Mouse (Mus musculus): Measurements from ENCODE around the gene Btbd9. TPM values are rescaled to one million over a fixed set of nuclear protein-coding genes. Genes with fewer than 3 reads are reported as not detected.

The Btbd9 gene
- total and polyA plus RNA-seq, 3 experiments = 24.7 to 33.8 TPM; not detected in 1

DNA sequence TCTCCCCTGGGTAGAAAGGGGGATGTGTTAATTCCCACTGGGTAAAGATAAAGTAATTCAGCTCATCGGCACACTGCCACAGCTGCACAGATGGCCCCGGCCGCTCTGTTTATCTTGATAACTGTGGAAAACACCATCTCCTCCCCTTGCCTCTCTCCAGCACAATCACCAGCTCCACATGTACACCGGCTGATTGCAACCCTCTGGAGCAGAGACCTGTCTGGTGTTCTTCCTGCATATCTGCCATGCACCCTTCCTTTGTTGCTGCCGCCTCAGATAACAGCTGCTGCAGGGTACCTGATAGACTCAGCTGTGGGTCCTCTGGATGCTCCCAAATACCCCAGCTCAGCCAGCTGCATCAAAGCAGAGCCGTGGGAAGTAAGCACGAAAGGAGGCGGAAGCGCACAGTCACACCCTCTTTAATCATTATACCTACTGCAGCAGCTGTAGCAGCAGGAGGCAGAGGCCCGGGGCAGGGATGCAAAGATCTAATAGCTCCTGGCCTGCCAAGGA is 229.1 kb downstream of the Btbd9 start:
- DNase-seq (ENCODE audit: low read depth, low spot score) = peak; percentile 96
- Histone ChIP-seq H3K36me3 (ENCODE audit: control insufficient read depth in 1 of 2, insufficient read depth in 2 of 2, low read length in 2 of 2) (peaks cover 0 to 31% of the 10 kb centered on the region in 2 experiments; a peak in 2 of 4 replicates), H3K27ac (ENCODE audit: control insufficient read depth, low read depth, low read length) (peak overlapping the region; percentile 7), H3K9ac (ENCODE audit: control insufficient read depth, low read depth, low read length, poor library complexity, severe bottlenecking) (no peak overlapping the region), H3K27me3 (ENCODE audit: control insufficient read depth in 1 of 2, insufficient read depth in 2 of 2, low read length in 2 of 2) (no peaks in the 10 kb centered on the region), H3K4me3 (ENCODE audit: control insufficient read depth in 1 of 2, insufficient read depth in 1 of 2, low read depth in 2 of 2, low read length in 2 of 2) (no peak overlapping the region; a peak in 1 of 4 replicates), H3K9me3 (replicated peaks; ENCODE audit: insufficient read depth, low read length) (no peaks in the 10 kb centered on the region), H3K4me1 (ENCODE audit: control insufficient read depth in 1 of 2, insufficient read depth in 2 of 2, low read length in 2 of 2) (peaks cover 6 to 25% of the 10 kb centered on the region in 2 experiments; a peak in 3 of 4 replicates), H3K79me2 (ENCODE audit: control insufficient read depth, insufficient read depth, low read length, poor library complexity) (no peaks in the 10 kb centered on the region)
- 0 out of 2 replicates have a peak, but pooled peaks have one; percentile 41 for TF ChIP-seq MEF2A (IDR thresholded peaks at IDR 0.05; ENCODE audit: extremely low read depth, insufficient replicate concordance, low read depth, low read length, poor library complexity, severe bottlenecking)
- peak; percentile 100 for TF ChIP-seq TCF12 (IDR thresholded peaks at IDR 0.05; ENCODE audit: low read depth, low read length)
- no peak for TF ChIP-seq ZNF384 (IDR thresholded peaks at IDR 0.05; ENCODE audit: low read depth, low read length)
- TF ChIP-seq ZMIZ1 (IDR thresholded peaks at IDR 0.05; ENCODE audit: low read depth, low read length) = peak; percentile 72; the same call in 1 of the 2 replicates
- peak; percentile 100 for TF ChIP-seq ETS1 (IDR thresholded peaks at IDR 0.05; ENCODE audit: low read depth, low read length)
- TF ChIP-seq NRF1 (IDR thresholded peaks at IDR 0.05; ENCODE audit: insufficient read depth, low read depth, low read length, poor library complexity, severe bottlenecking) = peak; percentile 20; the same call in 1 of the 2 replicates
- TF ChIP-seq CTCF (IDR thresholded peaks at IDR 0.05 in 2 of 3, conservative IDR thresholded peaks at IDR 0.05 in 1 of 3; ENCODE audit: control insufficient read depth in 1 of 3, insufficient read depth in 1 of 3, low read depth in 2 of 3, low read length in 3 of 3, poor library complexity in 1 of 3, severe bottlenecking in 1 of 3) = no peak
- TF ChIP-seq POLR2A (IDR thresholded peaks at IDR 0.05; ENCODE audit: control insufficient read depth in 1 of 2, insufficient read depth in 1 of 2, low read depth in 1 of 2, low read length in 2 of 2, poor library complexity in 1 of 2) = peak in 1 of 2 experiments; percentile 7; a peak in 1 of 4 replicates
- TF ChIP-seq POLR2AphosphoS5 (IDR thresholded peaks at IDR 0.05; ENCODE audit: borderline replicate concordance, low read depth, low read length) = no peak
- no peak for TF ChIP-seq SMC3 (IDR thresholded peaks at IDR 0.05; ENCODE audit: low read depth, low read length)
- TF ChIP-seq RCOR1 (IDR thresholded peaks at IDR 0.05; ENCODE audit: low read depth, low read length) = peak; percentile 90
- TF ChIP-seq NELFE (IDR thresholded peaks at IDR 0.05; ENCODE audit: low read depth, low read length) = no peak
- TF ChIP-seq ZKSCAN1 (IDR thresholded peaks at IDR 0.05; ENCODE audit: low read depth, low read length) = no peak
- TF ChIP-seq ZC3H11A (IDR thresholded peaks at IDR 0.05; ENCODE audit: low read depth, low read length) = 0 out of 2 replicates have a peak, but pooled peaks have one; percentile 6
- no peak for TF ChIP-seq CHD1 (IDR thresholded peaks at IDR 0.05; ENCODE audit: low read depth, low read length)
- TF ChIP-seq UBTF (IDR thresholded peaks at IDR 0.05; ENCODE audit: borderline replicate concordance, insufficient read depth, low read depth, low read length) = 0 out of 2 replicates have a peak, but pooled peaks have one; percentile 60
- TF ChIP-seq TBP (IDR thresholded peaks at IDR 0.05; ENCODE audit: low read depth, low read length) = no peak
- 0 out of 2 replicates have a peak, but pooled peaks have one; percentile 6 for TF ChIP-seq USF1 (IDR thresholded peaks at IDR 0.05; ENCODE audit: low read depth, low read length)
- no peak for TF ChIP-seq USF2 (IDR thresholded peaks at IDR 0.05; ENCODE audit: borderline replicate concordance in 1 of 2, insufficient read depth in 1 of 2, low read depth in 1 of 2, low read length in 2 of 2)
- TF ChIP-seq MAZ (IDR thresholded peaks at IDR 0.05; ENCODE audit: low read depth, low read length) = peak; percentile 88
- no peak for TF ChIP-seq E2F4 (IDR thresholded peaks at IDR 0.05; ENCODE audit: borderline replicate concordance, low read depth, low read length)
- TF ChIP-seq BHLHE40 (IDR thresholded peaks at IDR 0.05; ENCODE audit: borderline replicate concordance, low read depth, low read length) = peak; percentile 80; the same call in 1 of the 2 replicates
- TF ChIP-seq EP300 (IDR thresholded peaks at IDR 0.05; ENCODE audit: low read depth in 1 of 2, low read length in 2 of 2) = peak; percentile 87 to 99
- TF ChIP-seq GABPA (IDR thresholded peaks at IDR 0.05; ENCODE audit: low read depth, low read length) = no peak
- TF ChIP-seq ELF1 (IDR thresholded peaks at IDR 0.05; ENCODE audit: low read depth, low read length) = peak; percentile 78
- peak; percentile 56; the same call in 1 of the 2 replicates for TF ChIP-seq HCFC1 (IDR thresholded peaks at IDR 0.05; ENCODE audit: low read depth, low read length)
- TF ChIP-seq MYC (IDR thresholded peaks at IDR 0.05; ENCODE audit: low read depth, low read length) = peak; percentile 83
- peak; percentile 86 for TF ChIP-seq MXI1 (IDR thresholded peaks at IDR 0.05; ENCODE audit: low read depth, low read length)
- no peak for TF ChIP-seq KAT2A (conservative IDR thresholded peaks at IDR 0.05; ENCODE audit: low read depth, low read length)
- peak; percentile 99 for TF ChIP-seq GATA1 (IDR thresholded peaks at IDR 0.05; ENCODE audit: low read depth, low read length)
- TF ChIP-seq TAL1 (IDR thresholded peaks at IDR 0.05; ENCODE audit: low read length) = peak; percentile 99
- TF ChIP-seq CHD2 (IDR thresholded peaks at IDR 0.05; ENCODE audit: low read length) = no peak
- TF ChIP-seq MAFK (IDR thresholded peaks at IDR 0.05; ENCODE audit: borderline replicate concordance, low read depth, low read length) = peak; percentile 35; the same call in 1 of the 2 replicates
- TF ChIP-seq MYB (IDR thresholded peaks at IDR 0.05; ENCODE audit: low read depth, low read length) = peak; percentile 72
- TF ChIP-seq MAX (IDR thresholded peaks at IDR 0.05; ENCODE audit: low read length) = peak; percentile 74
- no peak for TF ChIP-seq RAD21 (IDR thresholded peaks at IDR 0.05; ENCODE audit: low read depth, low read length)

All from MEL (cell line).